Mouse (Mus musculus) kidney, embryonic 15.5 days (tissue): ENCODE results near the gene Btc. TPM values are rescaled to one million over a fixed set of nuclear protein-coding genes. Genes with fewer than 3 reads are reported as not detected.

Experiments
- ATAC-seq: fragments of 200-750 bp; cut with Nextera tagmentation; replicated peaks from 2 replicates; pipeline ENCODE4 v1.8.0; 2017; ENCODE audit warnings: moderate TSS enrichment; ENCODE audit not compliant: low FRiP score
- H3K27ac ChIP-seq: fragments of 300-500 bp; sonication (generic); 2 replicates; pipeline ENCODE4 v1.5.1; 2015; ENCODE audit warnings: mild to moderate bottlenecking, inconsistent platforms
- H3K27me3 ChIP-seq: fragments of 300-500 bp; sonication (generic); 2 replicates; pipeline ENCODE4 v1.6.1; 2015; ENCODE audit warnings: inconsistent platforms
- H3K36me3 ChIP-seq: fragments of 300-500 bp; sonication (generic); 2 replicates; pipeline ENCODE4 v1.6.1; 2015; ENCODE audit warnings: inconsistent platforms
- H3K4me1 ChIP-seq: fragments of 300-500 bp; sonication (generic); 2 replicates; pipeline ENCODE4 v1.6.1; 2015; ENCODE audit warnings: inconsistent platforms
- H3K4me2 ChIP-seq: fragments of 300-500 bp; sonication (generic); 2 replicates; pipeline ENCODE4 v1.6.1; 2015; ENCODE audit warnings: moderate library complexity, mild to moderate bottlenecking, inconsistent platforms
- H3K4me3 ChIP-seq: fragments of 300-500 bp; sonication (generic); replicated peaks from 2 replicates; pipeline ENCODE4 v1.5.1; 2015; ENCODE audit warnings: mild to moderate bottlenecking, inconsistent platforms
- H3K9ac ChIP-seq: fragments of 300-500 bp; sonication (generic); 2 replicates; pipeline ENCODE4 v1.6.1; 2015; ENCODE audit warnings: mild to moderate bottlenecking, inconsistent platforms
- H3K9me3 ChIP-seq: fragments of 300-500 bp; sonication (generic); replicated peaks from 2 replicates; pipeline ENCODE4 v1.6.1; 2016; ENCODE audit warnings: inconsistent platforms
- WGBS: fragments of 180-500 bp; shearing (Covaris S2); methylation state at CpG from one replicate; pipeline ENCODE4 v1.1.7; 2015; ENCODE audit warnings: mixed read lengths; 5-methylcytosine and 5-hydroxymethylcytosine counted together
- polyA plus RNA-seq: library from polyadenylated mRNA; unstranded; fragments of >200 nt; fragmentation: Nextera tagmentation; extraction: Ambion mirVana; gene quantifications from 2 replicates; pipeline ENCODE4 v1.2.1, GENCODE M21; 2015

Btc gene
- 8.6 and 10.9 TPM in 2 replicates for polyA plus RNA-seq

DNA sequence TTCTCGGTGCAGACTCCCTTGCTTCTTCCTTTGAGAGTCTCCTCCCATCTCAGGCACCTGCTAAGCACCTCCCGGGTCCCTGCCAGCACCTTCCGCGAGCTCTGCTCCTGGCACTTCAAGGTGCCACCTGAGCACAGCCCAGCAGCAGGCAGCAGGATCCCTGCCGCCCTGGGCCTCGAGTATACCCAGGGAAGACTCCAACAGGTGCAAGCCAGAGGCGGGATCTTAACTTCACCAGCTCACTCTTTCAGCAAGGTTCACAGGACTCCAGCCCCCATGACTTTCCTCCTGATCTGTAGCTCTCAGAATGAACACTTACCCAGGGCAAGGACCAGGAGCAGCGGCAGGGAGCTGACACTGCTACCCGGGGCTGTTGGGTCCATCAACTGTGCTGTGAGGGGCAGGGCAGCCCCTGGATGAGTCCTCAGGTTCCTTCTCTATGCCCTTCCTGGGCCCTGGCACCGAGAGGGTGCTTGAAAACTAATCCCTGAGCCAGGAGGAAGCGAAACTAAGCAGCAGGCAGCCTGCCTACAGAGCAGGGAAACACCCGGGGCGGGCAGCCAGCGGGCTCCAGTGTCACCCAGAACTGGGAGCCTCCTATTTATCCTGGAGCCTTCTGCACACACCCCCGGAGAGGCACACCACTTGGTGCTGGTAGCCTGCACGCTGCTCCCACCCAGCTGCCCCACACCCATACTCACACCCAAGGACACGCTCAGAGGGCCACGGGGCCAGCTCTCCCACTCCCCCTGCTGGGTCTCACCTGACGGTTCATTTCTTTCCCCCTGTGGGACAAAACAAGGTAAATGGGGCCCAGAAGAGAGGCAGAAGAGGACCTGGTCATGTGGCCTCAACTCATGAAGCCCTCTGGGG is at the start of gene Btc:
TSS of gene Btc (minus strand) at position 656 of the 873 bp plus-strand sequence.
- H3K4me3 ChIP-seq: peak within 1 kb of the TSS; percentile 51
- peak within 1 kb of the TSS; percentile 44 for H3K9ac ChIP-seq
- H3K36me3 ChIP-seq: no peaks in the 10 kb centered on the region
- peak; percentile 93 for ATAC-seq
- H3K4me2 ChIP-seq: peak within 1 kb of the TSS; percentile 75
- peaks cover 15% of the 10 kb centered on the region; the same call in 1 of the 2 replicates for H3K4me1 ChIP-seq
- H3K27ac ChIP-seq: peak within 1 kb of the TSS; percentile 83
- 7% methylated on average over 19 of the region's 19 CpGs for WGBS
- H3K9me3 ChIP-seq: no peaks in the 10 kb centered on the region
- H3K27me3 ChIP-seq: no peaks in the 10 kb centered on the region

DNA sequence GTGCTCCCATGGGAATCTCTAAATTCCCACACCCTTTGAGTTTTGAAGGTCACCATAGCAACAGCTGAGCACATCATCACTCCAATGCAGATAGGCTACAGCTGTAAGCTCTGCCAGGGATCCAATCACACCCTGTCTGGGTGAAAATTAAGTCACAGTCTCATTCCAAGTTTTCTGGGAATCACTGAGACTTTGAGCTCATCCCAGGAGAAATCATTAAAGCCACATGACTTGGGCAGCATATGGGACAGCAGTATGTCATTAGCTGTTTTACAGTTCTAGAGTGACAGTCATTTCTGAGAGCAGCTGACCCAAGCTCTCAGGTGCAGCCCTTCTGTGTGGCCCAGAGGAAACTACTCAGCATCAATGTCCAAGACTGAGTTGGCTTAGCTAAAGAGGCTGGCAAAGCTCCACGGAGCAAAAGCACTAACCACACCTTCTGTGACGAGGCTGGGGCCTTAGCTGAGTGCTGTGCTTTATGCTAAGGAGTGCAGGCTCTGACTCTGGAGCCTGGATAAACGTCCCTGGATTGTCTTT is 42.3 kb upstream of the Btc start:
- H3K27ac ChIP-seq: no peak overlapping the region
- H3K9me3 ChIP-seq: no peaks in the 10 kb centered on the region
- no peaks in the 10 kb centered on the region for H3K27me3 ChIP-seq
- H3K9ac ChIP-seq: no peak overlapping the region
- no peak overlapping the region for H3K4me3 ChIP-seq
- WGBS: 41% methylated on average over 3 of the region's 3 CpGs
- 0 out of 2 replicates have a peak, but pooled peaks have one; percentile 29 for ATAC-seq
- H3K4me2 ChIP-seq: no peak overlapping the region
- H3K36me3 ChIP-seq: no peaks in the 10 kb centered on the region
- no peaks in the 10 kb centered on the region for H3K4me1 ChIP-seq

- 75% methylated on average over 6 of the region's 6 CpGs for WGBS
- Histone ChIP-seq H3K4me2 (no peak overlapping the region), H3K27me3 (no peaks in the 10 kb centered on the region), H3K27ac (no peak overlapping the region), H3K9ac (no peak overlapping the region), H3K4me1 (no peaks in the 10 kb centered on the region), H3K36me3 (no peaks in the 10 kb centered on the region), H3K4me3 (no peak overlapping the region), H3K9me3 (no peaks in the 10 kb centered on the region)
- no peak for ATAC-seq
These were observed 33.8 kb upstream of the Btc start for GRCm38 (mm10) chr5:91436563-91436962.

DNA sequence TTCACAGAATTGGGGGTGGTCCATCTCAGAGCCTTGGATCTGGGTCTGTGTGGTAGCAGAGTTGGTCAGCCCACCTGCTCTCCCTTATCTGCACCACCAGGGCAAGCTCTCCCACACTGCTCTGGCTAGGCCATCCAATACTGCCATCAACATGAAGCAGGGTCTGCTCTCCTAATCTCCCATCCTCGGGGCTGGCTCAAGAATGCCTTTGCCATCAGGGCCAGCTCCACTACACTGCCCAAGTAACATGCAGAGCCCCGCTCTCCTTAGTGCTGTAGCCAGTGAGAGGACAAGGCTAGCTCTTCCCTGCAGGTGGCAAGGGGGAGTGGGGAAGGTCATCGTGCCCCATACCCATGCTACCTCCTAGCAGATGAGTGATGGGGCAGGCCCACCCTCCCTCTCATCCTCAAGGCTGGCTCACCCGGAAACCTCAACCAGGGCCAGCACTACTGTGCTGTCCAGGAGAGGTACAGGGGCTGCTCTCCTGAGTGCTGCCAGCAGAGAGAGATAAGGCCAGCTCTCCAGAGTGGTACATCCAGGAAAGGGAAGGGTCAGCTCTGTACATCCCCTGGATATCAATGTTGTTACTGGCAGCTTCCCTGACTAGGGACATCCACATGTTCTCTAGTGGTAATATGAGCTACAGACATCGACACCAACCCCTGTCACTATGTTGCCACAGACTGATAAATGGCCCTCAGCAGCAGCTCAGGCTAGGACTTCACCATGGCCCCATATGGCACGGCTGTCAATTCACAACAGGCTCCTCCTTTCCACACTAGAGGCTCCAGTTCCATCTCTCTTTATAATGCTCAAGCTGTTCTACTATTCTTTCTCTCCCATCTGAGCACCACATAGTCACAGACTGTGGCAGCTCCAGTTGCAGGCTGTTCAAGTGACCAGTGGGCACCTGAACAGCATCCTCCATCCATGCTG is 32.2 kb upstream of the Btc start:
- Histone ChIP-seq H3K4me3 (no peak overlapping the region), H3K27ac (no peak overlapping the region), H3K36me3 (no peaks in the 10 kb centered on the region), H3K4me1 (no peaks in the 10 kb centered on the region), H3K9me3 (no peaks in the 10 kb centered on the region), H3K27me3 (no peaks in the 10 kb centered on the region), H3K4me2 (no peak overlapping the region), H3K9ac (no peak overlapping the region)
- 54% methylated on average over 6 of the region's 6 CpGs for WGBS
- peak; percentile 56; the same call in 1 of the 2 replicates for ATAC-seq

DNA sequence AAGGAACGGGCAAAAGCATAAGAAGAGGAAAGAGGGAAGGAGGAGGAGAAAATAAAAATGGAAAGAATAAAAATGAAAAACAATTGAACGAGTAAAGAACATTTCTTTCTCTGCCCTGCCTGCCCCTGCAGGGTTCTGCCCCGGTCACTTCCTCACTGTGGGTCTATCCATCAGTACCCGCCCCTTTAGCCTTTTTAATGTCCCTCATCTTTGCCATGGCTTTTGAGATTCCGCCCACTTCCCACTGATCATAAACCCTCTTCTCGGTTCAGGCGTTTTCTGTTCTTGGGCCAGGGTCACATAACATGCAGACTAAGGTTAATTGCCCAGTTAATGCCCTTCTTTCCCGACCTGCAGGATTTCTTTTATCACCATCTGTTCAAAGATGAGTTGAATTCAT is 25.8 kb upstream of the Btc start:
- H3K9ac ChIP-seq: no peak overlapping the region
- H3K4me1 ChIP-seq: no peaks in the 10 kb centered on the region
- H3K27me3 ChIP-seq: no peaks in the 10 kb centered on the region
- ATAC-seq: no peak
- H3K4me3 ChIP-seq: no peak overlapping the region
- no peak overlapping the region for H3K27ac ChIP-seq
- no peak overlapping the region for H3K4me2 ChIP-seq
- H3K9me3 ChIP-seq: no peaks in the 10 kb centered on the region
- no peaks in the 10 kb centered on the region for H3K36me3 ChIP-seq
- 21% methylated on average over 8 of the region's 8 CpGs for WGBS

- H3K4me3 ChIP-seq: no peak overlapping the region
- 80% methylated on average over 8 of the region's 8 CpGs for WGBS
- H3K27ac ChIP-seq: no peak overlapping the region
These were observed 11.0 kb upstream of the Btc start for GRCm38 (mm10) chr5:91413814-91414213.

GRCm38 (mm10) chr5:91404263-91404662 is 1.5 kb upstream of the Btc start:
- Histone ChIP-seq H3K27ac (no peak overlapping the region), H3K4me1 (peaks cover 15% of the 10 kb centered on the region; the same call in 1 of the 2 replicates), H3K36me3 (no peaks in the 10 kb centered on the region), H3K27me3 (no peaks in the 10 kb centered on the region), H3K4me2 (no peak overlapping the region), H3K4me3 (no peak overlapping the region), H3K9ac (no peak overlapping the region), H3K9me3 (no peaks in the 10 kb centered on the region)
- no peak for ATAC-seq
- WGBS: 56% methylated on average over 5 of the region's 5 CpGs

More at GRCm38 (mm10) chr5:91413814-91414213, 11.0 kb upstream of the Btc start:
- H3K36me3 ChIP-seq: no peaks in the 10 kb centered on the region
- no peaks in the 10 kb centered on the region for H3K27me3 ChIP-seq
- H3K9ac ChIP-seq: no peak overlapping the region
- no peaks in the 10 kb centered on the region for H3K9me3 ChIP-seq
- ATAC-seq: no peak
- no peaks in the 10 kb centered on the region for H3K4me1 ChIP-seq
- no peak overlapping the region for H3K4me2 ChIP-seq

DNA sequence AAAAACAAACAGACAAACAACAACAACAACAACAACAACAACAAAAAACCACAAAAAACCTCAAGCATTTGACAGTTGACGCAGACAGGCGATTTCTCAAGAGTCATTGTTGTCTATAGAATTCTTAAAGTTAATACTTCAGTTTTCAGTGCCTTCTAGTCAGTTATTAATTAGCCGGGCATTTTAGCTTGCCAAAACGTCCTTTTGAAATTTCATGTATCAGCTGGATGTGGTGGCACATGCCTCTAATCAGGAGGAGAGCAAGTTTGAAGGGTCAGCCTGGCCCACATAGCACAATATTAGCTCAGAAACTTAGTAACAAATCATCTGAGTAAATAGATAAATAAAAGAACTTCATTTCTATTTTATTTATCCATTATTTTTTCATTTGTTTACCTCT is 487 bp upstream of the Btc start:
- WGBS: 74% methylated on average over 4 of the region's 4 CpGs
- Histone ChIP-seq H3K36me3 (no peaks in the 10 kb centered on the region), H3K4me2 (peak overlapping the region; percentile 75), H3K4me3 (peak overlapping the region; percentile 51), H3K27ac (0 out of 2 replicates have a peak overlapping the region, but pooled peaks have one; percentile 83), H3K9ac (no peak overlapping the region), H3K4me1 (peaks cover 15% of the 10 kb centered on the region; the same call in 1 of the 2 replicates), H3K27me3 (no peaks in the 10 kb centered on the region), H3K9me3 (no peaks in the 10 kb centered on the region)
- ATAC-seq: no peak

DNA sequence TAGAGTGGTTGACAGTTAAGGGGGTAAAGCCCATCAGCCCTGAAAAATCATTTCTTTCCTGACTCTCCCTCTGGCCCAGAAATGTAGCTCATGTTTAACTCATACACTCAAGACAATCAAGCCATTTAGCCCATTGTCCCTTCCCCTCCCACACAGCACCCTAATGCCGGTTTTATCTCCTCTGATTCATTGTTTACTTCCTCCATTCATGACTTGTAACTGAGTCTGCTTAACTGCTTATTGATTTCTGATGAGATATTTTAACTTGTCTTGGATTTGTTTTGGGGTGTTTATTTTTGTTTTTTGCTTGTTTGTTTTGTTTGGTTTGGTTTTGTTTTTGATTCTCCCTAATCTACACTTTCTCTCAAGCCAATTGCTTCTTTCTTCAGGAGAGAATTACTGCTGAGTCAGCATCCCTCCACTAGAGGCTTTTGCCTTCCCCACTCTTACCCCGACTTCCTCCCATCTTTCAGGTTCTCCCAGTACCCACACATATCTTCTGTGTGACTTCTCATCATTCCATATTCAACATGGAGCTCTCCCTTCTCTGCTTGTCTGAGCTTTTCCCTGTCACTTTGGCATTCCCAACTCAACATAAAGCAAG is 2.2 kb downstream of the Btc start:
- no peak overlapping the region for H3K9ac ChIP-seq
- 51% methylated on average over 2 of the region's 2 CpGs for WGBS
- peaks cover 15% of the 10 kb centered on the region; the same call in 1 of the 2 replicates for H3K4me1 ChIP-seq
- H3K9me3 ChIP-seq: no peaks in the 10 kb centered on the region
- no peaks in the 10 kb centered on the region for H3K27me3 ChIP-seq
- H3K4me2 ChIP-seq: 0 out of 2 replicates have a peak overlapping the region, but pooled peaks have one; percentile 75
- no peaks in the 10 kb centered on the region for H3K36me3 ChIP-seq
- H3K27ac ChIP-seq: no peak overlapping the region
- no peak for ATAC-seq
- no peak overlapping the region for H3K4me3 ChIP-seq

- no peak overlapping the region for H3K9ac ChIP-seq
- H3K9me3 ChIP-seq: no peaks in the 10 kb centered on the region
- H3K4me1 ChIP-seq: no peaks in the 10 kb centered on the region
- H3K27me3 ChIP-seq: no peaks in the 10 kb centered on the region
- no peak overlapping the region for H3K4me3 ChIP-seq
- no peak overlapping the region for H3K4me2 ChIP-seq
- 74% methylated on average over 2 of the region's 2 CpGs for WGBS
- H3K27ac ChIP-seq: no peak overlapping the region
- H3K36me3 ChIP-seq: no peaks in the 10 kb centered on the region
- ATAC-seq: no peak
These were observed 27.3 kb downstream of the Btc start for GRCm38 (mm10) chr5:91375467-91375866.

- 90% methylated on average over 13 of the region's 13 CpGs for WGBS
These were observed 34.7 kb downstream of the Btc start for GRCm38 (mm10) chr5:91368061-91368565.

More at GRCm38 (mm10) chr5:91368061-91368565, 34.7 kb downstream of the Btc start:
- H3K27ac ChIP-seq: no peak overlapping the region
- no peak overlapping the region for H3K4me2 ChIP-seq
- no peaks in the 10 kb centered on the region for H3K9me3 ChIP-seq
- no peak for ATAC-seq
- no peaks in the 10 kb centered on the region for H3K27me3 ChIP-seq
- H3K9ac ChIP-seq: no peak overlapping the region
- no peak overlapping the region for H3K4me3 ChIP-seq
- no peaks in the 10 kb centered on the region for H3K36me3 ChIP-seq
- no peaks in the 10 kb centered on the region for H3K4me1 ChIP-seq
